Mouse (Mus musculus) bone marrow macrophage, adult 2 months (primary cell): ENCODE results near the gene Cog3. TPM values are rescaled to one million over a fixed set of nuclear protein-coding genes. Genes with fewer than 3 reads are reported as not detected.
A peak's percentile ranks its signal among the peaks of the same experiment; 100 is the strongest.

Experiments
- H3K27ac ChIP-seq: 2 replicates; pipeline ENCODE4 v1.5.1; 2012; ENCODE audit warnings: low read depth, low read length; ENCODE audit not compliant: insufficient read depth
- H3K4me1 ChIP-seq: 2 replicates; pipeline ENCODE4 v1.6.1; 2012; ENCODE audit warnings: low read length; ENCODE audit not compliant: control insufficient read depth, insufficient read depth
- H3K4me3 ChIP-seq: 2 replicates; pipeline ENCODE4 v1.5.1; 2012; ENCODE audit warnings: mild to moderate bottlenecking, low read length, moderate library complexity; ENCODE audit not compliant: insufficient read depth
- CTCF ChIP-seq: IDR thresholded peaks from 2 replicates; pipeline ENCODE4 v1.5.1; 2012; ENCODE audit warnings: low read depth, mild to moderate bottlenecking, low read length, moderate library complexity
- POLR2A ChIP-seq: IDR thresholded peaks from 2 replicates; pipeline ENCODE4 v1.6.1; 2012; ENCODE audit warnings: mild to moderate bottlenecking, low read depth, low read length, borderline replicate concordance
- polyA plus RNA-seq: library from polyadenylated mRNA; stranded (reverse); fragments of >200 nt; gene quantifications from 2 replicates; pipeline ENCODE4 v1.2.4, GENCODE M21; 2012; ENCODE audit not compliant: missing spikeins, insufficient read depth, insufficient read length

Cog3 gene
- polyA plus RNA-seq, 1 experiment = 15.3 TPM

- H3K4me1 ChIP-seq = peaks cover 5% of the 10 kb centered on the region; the same call in 1 of the 2 replicates
- TF ChIP-seq CTCF (no peak), POLR2A (no peak)
- no peak overlapping the region for H3K27ac ChIP-seq
- no peak overlapping the region for H3K4me3 ChIP-seq
Observed at GRCm38 (mm10) chr14:75761028-75761805, 6.9 kb upstream of the Cog3 start.

DNA sequence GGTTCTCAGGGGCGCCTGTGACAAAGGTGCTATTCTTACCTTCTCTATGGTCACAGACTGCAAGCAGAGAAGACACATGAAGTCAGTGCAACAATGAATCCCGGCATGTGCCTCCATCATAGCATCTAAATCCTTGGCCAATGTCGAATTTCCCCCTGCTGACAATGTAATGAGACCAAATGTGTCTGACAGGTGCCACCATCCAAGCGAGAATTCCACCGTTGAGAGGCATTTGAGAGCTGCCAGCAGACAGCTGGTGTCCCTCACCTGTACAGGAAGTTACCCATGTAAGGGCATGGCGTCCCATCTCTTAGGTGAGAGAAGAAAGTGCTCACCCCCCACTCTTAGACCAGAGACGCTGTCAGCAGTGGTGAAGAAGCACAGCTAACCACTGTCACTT lies 4.1 kb upstream of the Cog3 start:
- no peak for TF ChIP-seq POLR2A
- no peak for TF ChIP-seq CTCF
- H3K4me3 ChIP-seq = no peak overlapping the region
- peaks cover 5% of the 10 kb centered on the region; the same call in 1 of the 2 replicates for H3K4me1 ChIP-seq

DNA sequence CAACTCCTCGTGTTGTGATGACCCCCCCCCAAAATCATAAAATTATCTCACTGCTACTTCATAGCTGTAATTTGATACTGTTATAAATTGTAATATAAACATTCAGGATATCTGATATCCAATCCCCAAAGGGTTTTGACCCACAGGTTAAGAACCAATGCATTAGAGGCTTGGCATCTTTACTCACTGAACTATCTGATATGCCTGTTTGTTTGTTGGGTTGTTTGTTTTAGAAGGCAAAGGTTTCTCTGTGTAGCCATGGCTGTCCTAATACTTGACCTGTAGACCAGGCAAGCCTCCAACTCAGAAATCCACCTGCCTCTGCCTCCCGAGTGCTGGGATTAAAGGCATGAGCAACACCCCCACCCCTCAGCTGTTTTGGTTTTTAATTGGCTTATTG lies 3.5 kb upstream of the Cog3 start:
- TF ChIP-seq POLR2A (no peak), CTCF (no peak)
- Histone ChIP-seq H3K4me1 (peaks cover 5% of the 10 kb centered on the region), H3K4me3 (no peak overlapping the region), H3K27ac (no peak overlapping the region)

More for the DNA sequence above, 4.1 kb upstream of the Cog3 start:
- no peak overlapping the region for H3K27ac ChIP-seq

DNA sequence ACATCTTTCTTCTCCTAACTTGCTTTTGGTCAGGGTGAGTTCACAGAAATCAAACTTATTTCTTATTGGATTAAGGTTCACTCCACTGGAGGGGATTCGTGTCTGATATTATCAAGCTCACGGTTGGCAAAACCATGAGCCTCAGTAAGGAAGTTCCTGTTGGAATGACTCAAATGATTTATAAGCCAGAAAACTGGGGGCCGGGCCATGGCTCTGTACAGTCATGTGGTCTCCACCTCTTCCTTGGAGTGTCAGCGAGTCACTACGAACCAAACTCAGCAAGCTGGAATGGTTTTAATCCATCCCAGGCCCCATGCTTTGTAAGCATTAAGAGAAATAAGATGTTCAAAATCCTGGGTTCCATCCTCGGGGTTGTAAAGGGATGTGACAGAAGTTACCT lies 2.7 kb upstream of the Cog3 start:
- Histone ChIP-seq H3K4me1 (peaks cover 12% of the 10 kb centered on the region), H3K27ac (0 out of 2 replicates have a peak overlapping the region, but pooled peaks have one; percentile 11), H3K4me3 (no peak overlapping the region)
- TF ChIP-seq CTCF = no peak

- no peak overlapping the region for H3K27ac ChIP-seq
- H3K4me3 ChIP-seq = peak overlapping the region; percentile 69
- peaks cover 18% of the 10 kb centered on the region for H3K4me1 ChIP-seq
- TF ChIP-seq POLR2A = no peak
Observed at GRCm38 (mm10) chr14:75753206-75753605, 1.1 kb downstream of the Cog3 start.

DNA sequence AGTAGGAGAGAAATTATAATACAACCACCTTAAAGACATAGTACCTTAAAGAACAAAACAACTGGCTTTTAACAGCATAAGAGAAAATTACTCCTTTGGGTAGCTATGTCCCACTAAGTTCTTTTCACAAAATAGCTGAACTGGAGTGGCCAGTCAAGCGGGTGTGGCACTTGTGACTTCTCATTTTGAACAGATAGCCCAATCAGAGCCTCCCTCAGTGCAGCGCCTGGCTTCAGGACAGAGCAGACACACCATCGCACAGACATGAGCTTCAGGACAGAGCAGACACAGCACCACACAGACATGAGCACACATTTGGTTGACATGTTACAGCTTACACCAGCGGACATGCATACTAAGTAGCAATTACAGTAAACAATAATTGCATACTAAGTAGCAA lies 3.3 kb downstream of the Cog3 start:
- peaks cover 13% of the 10 kb centered on the region for H3K4me1 ChIP-seq
- no peak overlapping the region for H3K27ac ChIP-seq
- H3K4me3 ChIP-seq = no peak overlapping the region
- TF ChIP-seq CTCF (no peak), POLR2A (no peak)

DNA sequence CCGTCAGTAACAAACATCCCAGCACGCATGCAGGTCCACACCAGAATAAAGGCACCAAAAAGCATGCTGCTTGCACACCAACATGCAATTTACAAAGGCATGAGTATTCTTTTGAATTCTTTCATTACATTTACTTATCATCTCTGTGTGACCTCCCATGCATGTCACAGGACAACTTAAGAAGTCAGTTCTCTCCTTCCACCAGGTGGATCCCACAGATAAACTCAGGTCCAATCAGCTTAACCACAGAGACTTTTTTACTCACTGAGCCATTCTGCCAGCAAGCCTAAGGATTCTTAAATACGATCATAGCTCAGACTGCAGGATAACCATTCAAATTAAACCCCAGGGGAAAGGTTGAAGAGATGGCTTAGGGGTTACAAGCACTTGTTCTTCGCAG lies 5.2 kb downstream of the Cog3 start:
- Histone ChIP-seq H3K4me1 (peaks cover 13% of the 10 kb centered on the region), H3K27ac (no peak overlapping the region), H3K4me3 (no peak overlapping the region)
- TF ChIP-seq CTCF = no peak
- TF ChIP-seq POLR2A = no peak

- H3K27ac ChIP-seq = no peak overlapping the region
- H3K4me1 ChIP-seq = peaks cover 13% of the 10 kb centered on the region
- no peak overlapping the region for H3K4me3 ChIP-seq
- TF ChIP-seq POLR2A = no peak
- no peak for TF ChIP-seq CTCF
Observed at GRCm38 (mm10) chr14:75747960-75748359, 6.4 kb downstream of the Cog3 start.

GRCm38 (mm10) chr14:75741904-75742303 lies 12.4 kb downstream of the Cog3 start:
- Histone ChIP-seq H3K4me3 (no peak overlapping the region), H3K27ac (no peak overlapping the region), H3K4me1 (no peaks in the 10 kb centered on the region)
- TF ChIP-seq CTCF (no peak), POLR2A (no peak)

- TF ChIP-seq POLR2A (no peak), CTCF (no peak)
- peaks cover 9% of the 10 kb centered on the region for H3K4me1 ChIP-seq
Observed at GRCm38 (mm10) chr14:75735597-75735996, 18.7 kb downstream of the Cog3 start.

GRCm38 (mm10) chr14:75732631-75733030 lies 21.7 kb downstream of the Cog3 start:
- Histone ChIP-seq H3K4me1 (peaks cover 24% of the 10 kb centered on the region), H3K4me3 (no peak overlapping the region), H3K27ac (no peak overlapping the region)
- TF ChIP-seq CTCF (no peak), POLR2A (no peak)

More at GRCm38 (mm10) chr14:75735597-75735996, 18.7 kb downstream of the Cog3 start:
- Histone ChIP-seq H3K4me3 (no peak overlapping the region), H3K27ac (no peak overlapping the region)
